Mouse (Mus musculus) G1E-ER4 (cell line): ENCODE results near the gene Trappc1. TPM values are rescaled to one million over a fixed set of nuclear protein-coding genes. Genes with fewer than 3 reads are reported as not detected.

Experiments used
- GATA1 ChIP-seq: IDR thresholded peaks from one replicate; pipeline ENCODE4 v1.8.0; 2012; ENCODE audit warnings: low read length, inconsistent platforms
- polyA plus RNA-seq: library from polyadenylated mRNA; stranded (reverse); fragments of >175 nt; gene quantifications from 2 replicates; pipeline ENCODE4 v1.2.3, GENCODE M21; 2012

The Trappc1 gene
- polyA plus RNA-seq, 1 experiment: 6.8 TPM

DNA sequence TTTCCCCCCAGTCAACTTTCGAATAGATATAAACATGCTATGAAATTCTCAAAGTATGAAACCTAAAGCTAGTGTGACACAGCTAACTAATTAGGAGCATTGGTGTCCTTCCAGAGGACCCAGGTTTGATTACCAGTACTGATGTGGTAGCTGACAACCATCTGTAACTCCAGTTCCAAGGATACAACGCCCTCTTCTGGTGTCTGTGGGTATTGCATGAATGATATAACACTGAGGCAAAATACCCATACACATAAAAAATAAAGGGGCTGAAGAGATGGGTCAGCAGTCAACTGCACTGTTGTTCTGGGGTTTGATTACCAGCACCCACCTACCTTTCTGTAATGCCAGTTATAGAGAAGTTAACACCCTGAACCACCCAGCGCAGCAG, 49.0 kb downstream of the Trappc1 start:
- TF ChIP-seq GATA1: no peak

DNA sequence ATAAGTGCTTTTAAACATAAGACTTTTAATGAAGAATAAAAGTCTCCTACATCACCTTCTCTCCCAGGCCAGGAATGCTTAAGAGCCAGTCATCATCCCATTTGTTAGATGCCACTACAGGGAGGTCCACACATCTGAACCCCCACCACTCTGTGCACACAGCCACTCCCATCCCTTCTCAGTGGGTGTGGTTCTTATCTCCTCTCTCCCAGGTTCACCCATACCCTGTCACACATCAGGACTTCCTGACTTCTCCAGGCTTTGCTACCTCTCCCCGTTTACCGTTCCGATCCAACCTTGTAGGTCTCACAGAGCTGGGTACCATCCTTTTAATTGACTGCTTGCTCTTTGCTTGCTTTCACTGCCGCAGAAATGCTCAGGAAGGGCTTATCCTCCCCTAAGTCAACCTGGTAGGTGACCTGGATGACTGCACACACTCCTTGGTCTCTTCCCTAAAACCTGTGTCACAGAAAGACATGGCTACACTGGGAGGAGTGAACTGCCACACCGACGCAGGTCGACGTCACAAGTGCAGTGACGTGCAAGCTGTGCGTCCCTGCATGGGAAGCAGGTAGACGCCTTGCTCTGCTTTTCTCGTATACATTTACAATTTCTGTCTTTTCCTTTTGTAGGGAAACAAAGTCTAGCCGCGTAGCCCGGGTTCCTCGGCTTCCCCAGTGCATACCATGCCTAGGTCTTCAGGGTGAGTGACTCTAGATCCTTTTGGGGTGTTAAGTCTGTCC, 49.6 kb downstream of the Trappc1 start:
- no peak for TF ChIP-seq GATA1

Other genes starting within 250 kb of the Trappc1 start
- 32.2 and 39.6 TPM in 2 replicates for gene Vamp2, start 235.5 kb upstream of the Trappc1 start, polyA plus RNA-seq
- 25.0 and 26.2 TPM in 2 replicates for gene Per1, start 228.8 kb upstream of the Trappc1 start, polyA plus RNA-seq
- gene Hes7, start 203.6 kb upstream of the Trappc1 start, polyA plus RNA-seq: 0.80 and 1.4 TPM in 2 replicates
- 0.09 and 0.10 TPM in 2 replicates for gene 9130213A22Rik, start 201.4 kb upstream of the Trappc1 start, polyA plus RNA-seq
- not detected in 2 replicates for gene Aloxe3, start 198.1 kb upstream of the Trappc1 start, polyA plus RNA-seq
- gene Alox12b, start 167.0 kb upstream of the Trappc1 start, polyA plus RNA-seq: not detected in 2 replicates
- not detected in 2 replicates for gene Alox8, start 126.1 kb upstream of the Trappc1 start, polyA plus RNA-seq
- gene Gucy2e, start 86.9 kb upstream of the Trappc1 start, polyA plus RNA-seq: not detected in 2 replicates
- gene Cntrob, start 205 bp upstream of the Trappc1 start, polyA plus RNA-seq: 39.6 and 50.3 TPM in 2 replicates
- 2.1 and 2.7 TPM in 2 replicates for gene Kcnab3, start 2.3 kb downstream of the Trappc1 start, polyA plus RNA-seq
- not detected in 2 replicates for gene Rnf227, start 16.5 kb downstream of the Trappc1 start, polyA plus RNA-seq
- gene Chd3, start 45.4 kb downstream of the Trappc1 start, polyA plus RNA-seq: 279 and 331 TPM in 2 replicates
- 126 and 142 TPM in 2 replicates for gene Naa38, start 71.5 kb downstream of the Trappc1 start, polyA plus RNA-seq
- 7.4 and 7.5 TPM in 2 replicates for gene Cyb5d1, start 71.7 kb downstream of the Trappc1 start, polyA plus RNA-seq
- gene Tmem88, start 74.3 kb downstream of the Trappc1 start, polyA plus RNA-seq: 2.3 and 3.6 TPM in 2 replicates
- gene Kdm6b, start 89.7 kb downstream of the Trappc1 start, polyA plus RNA-seq: 59.3 and 72.1 TPM in 2 replicates
- gene Dnah2, start 225.1 kb downstream of the Trappc1 start, polyA plus RNA-seq: 0.01 and 0.02 TPM in 2 replicates
- gene Efnb3, start 236.2 kb downstream of the Trappc1 start, polyA plus RNA-seq: 0.66 and 0.68 TPM in 2 replicates